Mouse (Mus musculus) G1E (cell line): ENCODE results near the gene Rbm14.

Experiments
- CTCF ChIP-seq: IDR thresholded peaks from 2 replicates; pipeline ENCODE4 v1.5.1; 2012; ENCODE audit warnings: low read depth, low read length, inconsistent platforms, mixed read lengths
- GATA1 ChIP-seq: IDR thresholded peaks from 2 replicates; pipeline ENCODE4 v1.6.1; 2012; ENCODE audit warnings: borderline replicate concordance, low read length, inconsistent platforms, mixed read lengths
- GATA2 ChIP-seq: IDR thresholded peaks from 2 replicates; pipeline ENCODE4 v1.6.1; 2012; ENCODE audit warnings: low read depth, low read length, inconsistent platforms, borderline replicate concordance
- TAL1 ChIP-seq: conservative IDR thresholded peaks from 2 replicates; pipeline ENCODE4 v1.6.1; 2012; ENCODE audit warnings: low read depth, low read length, inconsistent platforms, mixed read lengths

DNA sequence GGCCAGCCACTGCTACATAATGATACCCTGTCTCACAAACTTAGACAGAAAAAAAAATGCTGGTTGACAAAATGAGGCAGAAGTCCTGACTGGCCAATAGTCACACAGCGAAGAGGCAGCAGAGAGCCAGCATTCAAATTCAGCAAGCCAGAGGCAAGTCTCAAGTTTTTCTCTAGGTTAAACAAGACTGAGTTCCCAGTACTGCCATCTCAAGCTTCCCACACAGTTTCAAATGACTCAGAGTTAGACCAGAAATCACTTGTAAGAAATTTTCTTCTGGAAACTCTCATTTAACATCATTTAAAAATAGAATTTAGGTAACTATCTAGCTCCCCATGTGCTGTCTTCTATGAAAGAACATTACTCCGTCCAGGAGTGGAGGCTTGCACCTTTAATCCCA lies 13.6 kb downstream of the Rbm14 start:
- TF ChIP-seq CTCF (no peak), GATA1 (no peak), TAL1 (no peak), GATA2 (no peak)
